Mouse (Mus musculus) liver, adult 2 months (tissue): ENCODE measurements around the gene Slc39a8. TPM values are rescaled to one million over a fixed set of nuclear protein-coding genes. Genes with fewer than 3 reads are reported as not detected.

ENCODE experiments used
- DNase-seq: peaks from one replicate; pipeline ENCODE4 v3.0.0-alpha.2; 2011; ENCODE audit warnings: low read depth, low spot score; ENCODE audit errors: extremely low read depth
- H3K27ac ChIP-seq: fragments of 200-500 bp; replicated peaks from 2 replicates; pipeline ENCODE4 v1.5.1; 2012; ENCODE audit warnings: low read depth, mild to moderate bottlenecking, control low read depth, inconsistent platforms, low read length; ENCODE audit not compliant: insufficient read depth
- H3K27me3 ChIP-seq: fragments of 200-500 bp; 2 replicates; pipeline ENCODE4 v1.6.1; 2012; ENCODE audit warnings: mild to moderate bottlenecking, moderate library complexity, low read length, inconsistent platforms; ENCODE audit not compliant: control insufficient read depth, insufficient read depth
- H3K36me3 ChIP-seq: fragments of 200-500 bp; 2 replicates; pipeline ENCODE4 v1.6.1; 2012; ENCODE audit warnings: low read length, inconsistent platforms; ENCODE audit not compliant: control insufficient read depth, insufficient read depth
- H3K4me1 ChIP-seq: fragments of 200-500 bp; 2 replicates; pipeline ENCODE4 v1.6.1; 2011; ENCODE audit warnings: low read length; ENCODE audit not compliant: control insufficient read depth, insufficient read depth
- H3K4me3 ChIP-seq: fragments of 200-500 bp; 2 replicates; pipeline ENCODE4 v1.5.1; 2011; ENCODE audit warnings: low read depth, mild to moderate bottlenecking, control low read depth, low read length, moderate library complexity; ENCODE audit not compliant: insufficient read depth
- H3K79me2 ChIP-seq: fragments of 200-500 bp; 2 replicates; pipeline ENCODE4 v1.6.1; 2012; ENCODE audit warnings: inconsistent platforms, mild to moderate bottlenecking, low read length, moderate library complexity; ENCODE audit not compliant: control insufficient read depth, insufficient read depth
- H3K9ac ChIP-seq: fragments of 200-500 bp; 2 replicates; pipeline ENCODE4 v1.6.1; 2012; ENCODE audit warnings: low read depth, mild to moderate bottlenecking, control low read depth, inconsistent platforms, low read length
- CTCF ChIP-seq: fragments of 200-500 bp; IDR thresholded peaks from 2 replicates; pipeline ENCODE4 v1.5.1; 2011; ENCODE audit warnings: low read depth, low read length, control low read depth
- POLR2A ChIP-seq: fragments of 200-500 bp; IDR thresholded peaks from 2 replicates; pipeline ENCODE4 v1.6.1; 2011; ENCODE audit warnings: low read length, control low read depth; ENCODE audit not compliant: insufficient read depth; ENCODE audit errors: extremely low read depth
- WGBS: fragments of 180-500 bp; shearing (Covaris S2); methylation state at CpG from one replicate; pipeline ENCODE4 v1.1.7; 2018; 5-methylcytosine and 5-hydroxymethylcytosine counted together
- polyA plus RNA-seq: library from polyadenylated mRNA; depleted of rRNA; stranded (reverse); fragments of >200 nt; gene quantifications from 2 replicates; pipeline ENCODE4 v1.2.3, GENCODE M21; 2012
- total RNA-seq: library from RNA; depleted of rRNA; stranded (reverse); fragments of >200 nt; gene quantifications from 2 replicates; pipeline ENCODE4 v1.2.3, GENCODE M21; 2014

The Slc39a8 gene
- total and polyA plus RNA-seq, 2 experiments: 14.0 to 30.0 TPM

- Histone ChIP-seq H3K27ac (no peak overlapping the region), H3K9ac (no peak overlapping the region), H3K36me3 (no peaks in the 10 kb centered on the region), H3K4me3 (no peak overlapping the region), H3K27me3 (no peaks in the 10 kb centered on the region), H3K79me2 (no peaks in the 10 kb centered on the region), H3K4me1 (no peaks in the 10 kb centered on the region)
- DNase-seq: no peak
- WGBS: 94% methylated on average over 5 of the region's 5 CpGs
- TF ChIP-seq CTCF (no peak), POLR2A (no peak)
Measured at GRCm38 (mm10) chr3:135815973-135816727, 8.9 kb upstream of the Slc39a8 start.

GRCm38 (mm10) chr3:135817124-135817523 lies 8.0 kb upstream of the Slc39a8 start:
- Histone ChIP-seq H3K27ac (no peak overlapping the region), H3K79me2 (no peaks in the 10 kb centered on the region), H3K36me3 (no peaks in the 10 kb centered on the region), H3K9ac (no peak overlapping the region), H3K27me3 (no peaks in the 10 kb centered on the region), H3K4me3 (no peak overlapping the region), H3K4me1 (no peaks in the 10 kb centered on the region)
- no peak for DNase-seq
- TF ChIP-seq POLR2A: no peak
- no peak for TF ChIP-seq CTCF
- WGBS: 64% methylated on average over 1 of the region's 1 CpGs

DNA sequence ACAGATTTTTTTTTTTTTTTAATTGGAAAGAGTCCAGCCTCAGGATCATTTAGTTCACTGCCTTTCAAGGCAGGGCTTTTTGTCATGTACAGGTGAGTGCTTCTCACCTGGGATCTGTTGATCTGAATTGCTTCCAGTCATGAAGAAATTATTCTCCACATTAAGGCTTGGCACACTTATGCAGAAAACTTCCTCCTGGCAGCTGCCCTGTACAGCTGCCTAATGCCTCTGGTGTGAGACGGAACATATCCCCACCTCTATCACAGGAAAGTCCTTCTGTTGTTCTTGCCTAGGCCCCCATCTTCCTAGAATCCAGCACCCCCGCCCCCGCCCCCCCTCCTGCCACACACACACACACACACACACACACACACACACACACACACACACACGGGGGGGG lies 643 bp upstream of the Slc39a8 start:
- H3K27ac ChIP-seq: peak overlapping the region; percentile 81
- peak; percentile 49 for DNase-seq
- peaks cover 6% of the 10 kb centered on the region for H3K4me1 ChIP-seq
- H3K4me3 ChIP-seq: peak overlapping the region; percentile 81; the same call in 1 of the 2 replicates
- peak overlapping the region; percentile 60 for H3K9ac ChIP-seq
- H3K27me3 ChIP-seq: no peaks in the 10 kb centered on the region
- peaks cover 2% of the 10 kb centered on the region; the same call in 1 of the 2 replicates for H3K79me2 ChIP-seq
- TF ChIP-seq CTCF (no peak), POLR2A (no peak)
- no peaks in the 10 kb centered on the region for H3K36me3 ChIP-seq
- 10% methylated on average over 2 of the region's 4 CpGs for WGBS

DNA sequence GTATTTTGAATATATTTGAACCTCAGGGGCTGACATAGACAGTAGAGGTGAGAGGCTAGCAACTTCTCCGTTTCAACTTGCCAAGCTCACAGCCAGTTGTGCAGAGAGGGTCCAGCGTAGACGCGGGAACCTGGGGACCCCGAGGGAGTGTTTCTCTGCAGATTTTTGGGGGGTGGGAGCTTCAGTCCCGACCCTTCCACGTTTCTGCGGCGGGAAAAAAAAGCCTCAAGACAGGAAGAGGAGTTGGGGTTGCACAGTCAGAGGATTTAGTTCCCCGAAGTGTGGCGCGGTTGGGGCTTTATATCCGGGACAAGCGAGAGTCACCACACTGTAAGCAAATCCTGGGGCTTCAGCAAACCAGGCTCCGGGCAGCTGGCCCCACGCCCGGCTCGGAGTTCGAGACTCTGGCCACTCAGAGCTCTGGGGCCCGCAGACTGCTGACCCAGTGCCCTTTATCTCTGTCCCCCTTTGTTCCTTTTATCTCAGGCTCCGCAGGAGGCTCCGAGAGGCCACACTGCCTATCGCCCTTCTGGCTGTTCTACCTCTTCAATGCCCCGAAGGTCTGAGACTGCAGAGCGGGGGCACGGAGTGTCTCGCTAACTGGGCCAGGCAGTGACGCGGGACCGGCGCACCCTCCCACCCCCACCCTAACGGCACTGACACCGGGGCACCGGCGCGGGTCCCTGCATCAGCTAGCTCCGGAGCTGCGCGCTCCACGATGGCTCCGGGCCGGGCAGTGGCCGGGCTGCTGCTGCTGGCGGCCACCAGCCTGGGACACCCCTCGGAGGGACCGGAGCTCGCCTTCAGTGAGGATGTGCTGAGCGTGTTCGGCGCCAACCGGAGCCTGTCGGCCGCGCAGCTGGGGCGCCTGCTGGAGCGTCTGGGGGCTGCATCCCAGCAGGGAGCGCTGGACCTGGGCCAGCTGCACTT lies 940 bp downstream of the Slc39a8 start:
- H3K79me2 ChIP-seq: peaks cover 2% of the 10 kb centered on the region; the same call in 1 of the 2 replicates
- DNase-seq: peak; percentile 77
- TF ChIP-seq CTCF (peak; percentile 25; the same call in 1 of the 2 replicates), POLR2A (no peak)
- peak overlapping the region; percentile 83 for H3K27ac ChIP-seq
- no peaks in the 10 kb centered on the region for H3K36me3 ChIP-seq
- H3K9ac ChIP-seq: peak overlapping the region; percentile 79
- peaks cover 6% of the 10 kb centered on the region for H3K4me1 ChIP-seq
- WGBS: under 1% methylated on average over 57 of the region's 57 CpGs
- no peaks in the 10 kb centered on the region for H3K27me3 ChIP-seq
- peak overlapping the region; percentile 81 for H3K4me3 ChIP-seq

DNA sequence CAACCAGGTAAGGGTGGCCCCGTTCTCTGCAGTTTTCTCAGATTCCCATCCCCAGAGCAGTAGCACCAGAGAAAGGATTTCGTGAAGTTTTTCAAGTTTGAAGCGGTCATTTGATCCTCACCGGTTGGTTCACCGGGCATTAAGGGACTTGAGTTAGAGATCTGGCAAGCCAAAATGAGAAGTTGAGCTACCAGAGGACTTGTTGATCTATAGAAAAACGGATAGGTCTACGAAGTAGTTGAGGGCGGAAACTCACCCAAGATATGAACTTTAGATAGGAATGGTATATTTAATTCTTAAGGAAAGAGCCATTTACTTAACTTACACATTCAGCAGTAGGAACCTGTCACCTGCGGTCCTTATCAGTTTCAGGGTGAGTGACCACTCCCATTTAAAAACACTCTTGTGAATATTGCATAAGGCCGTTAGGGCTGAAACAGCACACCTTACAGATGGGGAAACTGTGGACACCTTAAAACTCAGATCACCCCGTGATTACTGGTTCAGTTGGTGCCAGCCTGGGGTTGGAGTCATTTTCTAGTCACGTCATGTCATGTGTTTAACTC lies 1.7 kb downstream of the Slc39a8 start:
- Histone ChIP-seq H3K9ac (peak overlapping the region; percentile 79), H3K27me3 (no peaks in the 10 kb centered on the region), H3K4me3 (peak overlapping the region; percentile 81), H3K4me1 (peaks cover 6% of the 10 kb centered on the region), H3K79me2 (peaks cover 2% of the 10 kb centered on the region; the same call in 1 of the 2 replicates), H3K36me3 (no peaks in the 10 kb centered on the region), H3K27ac (peak overlapping the region; percentile 83)
- DNase-seq: peak; percentile 24
- 11% methylated on average over 12 of the region's 12 CpGs for whole genome bisulfite sequencing
- TF ChIP-seq CTCF: no peak
- no peak for TF ChIP-seq POLR2A
